Mouse (Mus musculus) kidney, adult 2 months (tissue): ENCODE results near the gene Slc12a4.

Experiments used
- CTCF ChIP-seq: fragments of 200-500 bp; conservative IDR thresholded peaks from 2 replicates; pipeline ENCODE4 v1.5.1; 2011; ENCODE audit warnings: low read depth, mild to moderate bottlenecking, control low read depth, low read length, moderate library complexity, mixed read lengths; ENCODE audit not compliant: insufficient read depth, insufficient read length
- POLR2A ChIP-seq: fragments of 200-500 bp; IDR thresholded peaks from one replicate; pipeline ENCODE4 v1.6.1; 2011; ENCODE audit warnings: low read depth, low read length, control low read depth

DNA sequence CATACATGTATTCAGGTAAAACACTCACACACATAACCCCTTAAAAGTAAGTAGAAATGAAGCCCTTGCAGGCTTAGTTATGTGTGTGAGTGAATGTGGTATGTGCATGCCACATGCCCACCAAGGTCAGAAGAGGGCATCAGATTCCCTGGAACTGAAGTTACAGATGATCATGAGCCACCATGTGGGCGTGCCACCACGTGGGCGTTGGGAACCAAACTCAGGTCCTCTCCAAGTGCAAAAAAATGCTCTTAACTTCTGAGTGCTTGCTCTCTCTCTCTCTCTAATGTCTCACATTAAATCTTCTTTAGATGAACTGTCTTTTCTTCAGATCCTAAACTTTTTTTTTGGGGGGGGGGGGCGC is 27.6 kb downstream of the Slc12a4 start, which contains the start of gene Psmb10:
- TF ChIP-seq CTCF (0 out of 2 replicates have a peak, but pooled peaks have one; percentile 4), POLR2A (no peak)
